Mouse (Mus musculus) hindbrain, postnatal 0 days (tissue): ENCODE data around the gene Naa15. TPM values are rescaled to one million over a fixed set of nuclear protein-coding genes. Genes with fewer than 3 reads are reported as not detected.
A peak's percentile ranks its signal among the peaks of the same experiment; 100 is the strongest.

Source experiments
- ATAC-seq: fragments of 200-750 bp; cut with Nextera tagmentation; 2 replicates; pipeline ENCODE4 v1.8.0; 2017; ENCODE audit warnings: mild to moderate bottlenecking, moderate TSS enrichment, moderate library complexity
- DNase-seq: peaks from one replicate; pipeline ENCODE4 v3.0.0-alpha.2; 2015; ENCODE audit warnings: low spot score
- H3K27ac ChIP-seq: fragments of 300-500 bp; sonication (generic); 2 replicates; pipeline ENCODE4 v1.5.1; 2014; ENCODE audit warnings: mild to moderate bottlenecking
- H3K27me3 ChIP-seq: fragments of 300-500 bp; sonication (generic); 2 replicates; pipeline ENCODE4 v1.6.1; 2014; ENCODE audit warnings: low read length, mixed read lengths; ENCODE audit not compliant: insufficient read depth
- H3K36me3 ChIP-seq: fragments of 300-500 bp; sonication (generic); 2 replicates; pipeline ENCODE4 v1.6.1; 2014; ENCODE audit warnings: low read length, mixed read lengths; ENCODE audit not compliant: insufficient read depth
- H3K4me1 ChIP-seq: fragments of 300-500 bp; sonication (generic); 2 replicates; pipeline ENCODE4 v1.6.1; 2014; ENCODE audit warnings: antibody characterized with exemption, low read length, mixed read lengths; ENCODE audit not compliant: insufficient read depth
- H3K4me2 ChIP-seq: fragments of 300-500 bp; sonication (generic); 2 replicates; pipeline ENCODE4 v1.6.1; 2014; ENCODE audit warnings: low read depth, mild to moderate bottlenecking, low read length, moderate library complexity, mixed read lengths
- H3K4me3 ChIP-seq: fragments of 300-500 bp; sonication (generic); 2 replicates; pipeline ENCODE4 v1.5.1; 2014; ENCODE audit warnings: low read length
- H3K9ac ChIP-seq: fragments of 300-500 bp; sonication (generic); replicated peaks from 2 replicates; pipeline ENCODE4 v1.6.1; 2014; ENCODE audit warnings: mild to moderate bottlenecking, low read length, moderate library complexity, mixed read lengths
- H3K9me3 ChIP-seq: fragments of 300-500 bp; sonication (generic); 2 replicates; pipeline ENCODE4 v1.6.1; 2016; ENCODE audit warnings: low read length, mixed read lengths
- CTCF ChIP-seq: IDR thresholded peaks from 2 replicates; pipeline ENCODE4 v1.5.1; 2016; ENCODE audit warnings: antibody characterized with exemption, control low read depth, low read depth
- WGBS: fragments of 180-500 bp; shearing (Covaris S2); extraction: QIAGEN DNeasy Blood & Tissue Kit; methylation state at CpG from one replicate; pipeline ENCODE4 v1.1.7; 2014; 5-methylcytosine and 5-hydroxymethylcytosine counted together
- polyA plus RNA-seq: library from polyadenylated mRNA; unstranded; fragments of >200 nt; fragmentation: Nextera tagmentation; extraction: Ambion mirVana; gene quantifications from 2 replicates; pipeline ENCODE4 v1.2.1, GENCODE M21; 2015
- total RNA-seq: library from RNA; depleted of rRNA; stranded (reverse); fragments of >200 nt; gene quantifications from 2 replicates; pipeline ENCODE4 v1.2.3, GENCODE M21; 2014

Gene Naa15
- total and polyA plus RNA-seq, 2 experiments from 2014 or later: 20.4 to 35.0 TPM

- ATAC-seq: no peak
- Histone ChIP-seq H3K4me3 (no peak overlapping the region), H3K36me3 (no peaks in the 10 kb centered on the region), H3K9me3 (no peaks in the 10 kb centered on the region), H3K27me3 (no peaks in the 10 kb centered on the region), H3K4me1 (peaks cover 7% of the 10 kb centered on the region), H3K4me2 (no peak overlapping the region), H3K9ac (no peak overlapping the region), H3K27ac (no peak overlapping the region)
- no peak for TF ChIP-seq CTCF
- 56% methylated on average over 3 of the region's 3 CpGs for WGBS
- no peak for DNase-seq
These were observed 66.9 kb downstream of the Naa15 start for GRCm38 (mm10) chr3:51481881-51482280.

DNA sequence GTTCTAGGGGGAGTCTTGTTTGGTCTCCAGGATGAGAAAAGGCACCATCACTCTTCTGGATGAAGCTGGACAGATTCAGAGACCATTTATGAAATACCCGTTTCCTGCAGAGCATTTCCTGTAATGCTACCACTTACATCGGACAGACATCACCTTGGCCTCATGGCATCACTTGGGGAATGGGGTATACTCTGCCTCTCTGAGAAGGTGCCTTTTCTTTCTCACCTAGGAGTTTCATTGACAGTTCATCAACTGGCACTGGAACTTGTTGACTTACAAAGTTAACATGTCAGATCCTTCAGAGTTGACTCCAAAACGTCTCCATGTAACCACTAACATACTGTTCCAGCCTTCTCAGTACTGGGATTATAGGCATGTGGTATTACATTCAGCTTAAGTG lies 67.8 kb downstream of the Naa15 start:
- no peak for ATAC-seq
- Histone ChIP-seq H3K4me3 (no peak overlapping the region), H3K27ac (peak overlapping the region; percentile 85; the same call in 1 of the 2 replicates), H3K4me2 (peak overlapping the region; percentile 79), H3K36me3 (no peaks in the 10 kb centered on the region), H3K9me3 (no peaks in the 10 kb centered on the region), H3K27me3 (no peaks in the 10 kb centered on the region), H3K4me1 (peaks cover 7% of the 10 kb centered on the region), H3K9ac (peak overlapping the region; percentile 73; the same call in 1 of the 2 replicates)
- WGBS: 76% methylated on average over 3 of the region's 3 CpGs
- TF ChIP-seq CTCF: no peak
- DNase-seq: no peak

GRCm38 (mm10) chr3:51483741-51484359 lies 68.9 kb downstream of the Naa15 start, which contains the start of gene Rab33b:
Gene Rab33b (plus strand): TSS chr3:51483920.
- H3K27ac ChIP-seq: peak within 1 kb of the TSS; percentile 85
- peak; percentile 35 for TF ChIP-seq CTCF
- no peaks in the 10 kb centered on the region for H3K9me3 ChIP-seq
- H3K4me3 ChIP-seq: peak within 1 kb of the TSS; percentile 61
- no peaks in the 10 kb centered on the region for H3K36me3 ChIP-seq
- ATAC-seq (peak; percentile 98), DNase-seq (peak; percentile 97)
- H3K4me1 ChIP-seq: peaks cover 7% of the 10 kb centered on the region
- no peaks in the 10 kb centered on the region for H3K27me3 ChIP-seq
- H3K9ac ChIP-seq: peak within 1 kb of the TSS; percentile 73
- peak within 1 kb of the TSS; percentile 79 for H3K4me2 ChIP-seq
- under 1% methylated on average over 66 of the region's 70 CpGs for WGBS

- under 1% methylated on average over 33 of the region's 33 CpGs for WGBS
- DNase-seq (no peak), ATAC-seq (no peak; the same call in 1 of the 2 replicates)
- Histone ChIP-seq H3K27ac (peak overlapping the region; percentile 85), H3K9ac (peak overlapping the region; percentile 73), H3K4me2 (peak overlapping the region; percentile 79), H3K9me3 (no peaks in the 10 kb centered on the region), H3K4me3 (peak overlapping the region; percentile 61), H3K27me3 (no peaks in the 10 kb centered on the region), H3K4me1 (peaks cover 7% of the 10 kb centered on the region), H3K36me3 (no peaks in the 10 kb centered on the region)
- TF ChIP-seq CTCF: no peak; the same call in 1 of the 2 replicates
These were observed 69.4 kb downstream of the Naa15 start for GRCm38 (mm10) chr3:51484370-51484769.

- H3K36me3 ChIP-seq: no peaks in the 10 kb centered on the region
These were observed 70.4 kb downstream of the Naa15 start for GRCm38 (mm10) chr3:51485347-51485746.

GRCm38 (mm10) chr3:51486491-51487195 lies 71.7 kb downstream of the Naa15 start:
- WGBS: 69% methylated on average over 4 of the region's 4 CpGs
- no peaks in the 10 kb centered on the region for H3K9me3 ChIP-seq
- H3K4me2 ChIP-seq: no peak overlapping the region
- H3K27me3 ChIP-seq: no peaks in the 10 kb centered on the region
- DNase-seq (peak; percentile 46), ATAC-seq (no peak)
- H3K4me1 ChIP-seq: peaks cover 7% of the 10 kb centered on the region
- no peak overlapping the region for H3K9ac ChIP-seq
- no peaks in the 10 kb centered on the region for H3K36me3 ChIP-seq
- no peak overlapping the region for H3K4me3 ChIP-seq
- H3K27ac ChIP-seq: no peak overlapping the region
- TF ChIP-seq CTCF: no peak

More at GRCm38 (mm10) chr3:51485347-51485746, 70.4 kb downstream of the Naa15 start:
- H3K9me3 ChIP-seq: no peaks in the 10 kb centered on the region
- H3K4me1 ChIP-seq: peaks cover 7% of the 10 kb centered on the region
- peak overlapping the region; percentile 61 for H3K4me3 ChIP-seq
- DNase-seq (no peak), ATAC-seq (no peak)
- peak overlapping the region; percentile 79 for H3K4me2 ChIP-seq
- WGBS: 75% methylated on average over 4 of the region's 4 CpGs
- H3K9ac ChIP-seq: no peak overlapping the region
- no peak overlapping the region for H3K27ac ChIP-seq
- H3K27me3 ChIP-seq: no peaks in the 10 kb centered on the region
- TF ChIP-seq CTCF: no peak
